Mouse (Mus musculus): Measurements from ENCODE around the gene Ncf4. TPM values are rescaled to one million over a fixed set of nuclear protein-coding genes. Genes with fewer than 3 reads are reported as not detected.
"Not testable (repeated sequence)": the region's sequence is repeated elsewhere in the genome, so short reads cannot be mapped to it uniquely, and the experiment has no call there.

Gene Ncf4
- polyA plus RNA-seq, 2 experiments = 32.0 to 38.8 TPM

DNA sequence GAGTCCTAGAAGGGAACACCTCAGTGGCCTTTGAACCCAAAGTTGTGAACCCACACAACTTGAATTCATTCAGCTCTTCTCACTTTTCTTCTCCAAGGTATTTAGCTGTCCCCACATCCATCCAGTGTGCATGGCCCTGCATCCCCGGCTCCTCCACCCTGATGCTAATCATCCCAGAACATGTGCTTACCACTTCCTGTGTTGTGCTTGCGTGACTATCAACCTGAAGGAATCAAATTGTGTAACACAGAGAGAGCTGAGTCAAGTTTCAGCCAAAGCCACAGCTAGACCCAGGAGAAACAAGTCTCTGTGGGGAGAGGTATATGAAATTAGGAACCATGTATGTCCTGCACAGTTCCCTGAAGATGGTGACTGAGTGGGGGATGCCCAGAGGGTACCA lies 33.7 kb downstream of the Ncf4 start:
- Histone ChIP-seq H3K4me3 (ENCODE audit: insufficient read depth in 1 of 2, low read depth in 2 of 2, low read length in 2 of 2) (no peak overlapping the region), H3K27me3 (ENCODE audit: control insufficient read depth, insufficient read depth, low read length) (no peaks in the 10 kb centered on the region)
- TF ChIP-seq CTCF (IDR thresholded peaks at IDR 0.05; ENCODE audit: low read depth) (no peak), EP300 (IDR thresholded peaks at IDR 0.05; ENCODE audit: low read depth) (no peak)

GRCm38 (mm10) chr15:78287941-78288340 lies 43.3 kb downstream of the Ncf4 start:
- ATAC-seq (ENCODE audit: insufficient read depth) = no peak

More for the DNA sequence above, 33.7 kb downstream of the Ncf4 start:
- Histone ChIP-seq H3K4me2 (ENCODE audit: low read depth) (no peak overlapping the region), H3K27ac (no peak overlapping the region), H3K36me3 (replicated peaks; ENCODE audit: control insufficient read depth, insufficient read depth, low read depth) (no peaks in the 10 kb centered on the region), H3K4me1 (replicated peaks; ENCODE audit: control insufficient read depth in 2 of 2, insufficient read depth in 2 of 2, low read length in 1 of 2) (0 out of 4 replicates have a peak, but pooled peaks cover 0 to 4% of the 10 kb centered on the region in 2 experiments), H3K9me3 (ENCODE audit: control insufficient read depth, low read length) (no peaks in the 10 kb centered on the region), H3K9ac (replicated peaks) (no peak overlapping the region)
- no peak for DNase-seq (ENCODE audit: low read depth in 3 of 3, low spot score in 3 of 3)
- 7% methylated on average over 2 of the region's 2 CpGs for WGBS (ENCODE audit: insufficient replicate concordance)
- ATAC-seq (ENCODE audit: insufficient read depth) = no peak

GRCm38 (mm10) chr15:78289775-78290174 lies 45.2 kb downstream of the Ncf4 start:
- 40% methylated on average over 4 of the region's 5 CpGs for WGBS (ENCODE audit: insufficient replicate concordance)
- not testable (repeated sequence) for H3K27me3 ChIP-seq (ENCODE audit: control insufficient read depth, insufficient read depth, low read length)

More at GRCm38 (mm10) chr15:78287941-78288340, 43.3 kb downstream of the Ncf4 start:
- no peak for TF ChIP-seq CTCF (IDR thresholded peaks at IDR 0.05; ENCODE audit: low read depth)
- TF ChIP-seq EP300 (IDR thresholded peaks at IDR 0.05; ENCODE audit: low read depth) = no peak
- Histone ChIP-seq H3K27ac (no peak overlapping the region), H3K27me3 (ENCODE audit: control insufficient read depth, insufficient read depth, low read length) (no peaks in the 10 kb centered on the region), H3K4me1 (replicated peaks; ENCODE audit: control insufficient read depth in 2 of 2, insufficient read depth in 2 of 2, low read length in 1 of 2) (no peaks in the 10 kb centered on the region), H3K36me3 (replicated peaks; ENCODE audit: control insufficient read depth, insufficient read depth, low read depth) (no peaks in the 10 kb centered on the region), H3K9ac (replicated peaks) (no peak overlapping the region), H3K4me3 (ENCODE audit: insufficient read depth in 1 of 2, low read depth in 2 of 2, low read length in 2 of 2) (no peak overlapping the region), H3K4me2 (ENCODE audit: low read depth) (no peak overlapping the region), H3K9me3 (ENCODE audit: control insufficient read depth, low read length) (no peaks in the 10 kb centered on the region)
- 52% methylated on average over 5 of the region's 5 CpGs for WGBS (ENCODE audit: insufficient replicate concordance)
- no peak for DNase-seq (ENCODE audit: low read depth in 3 of 3, low spot score in 3 of 3)

GRCm38 (mm10) chr15:78293228-78293627 lies 48.6 kb downstream of the Ncf4 start:
- H3K27ac ChIP-seq; H3K4me3 ChIP-seq (ENCODE audit: insufficient read depth in 1 of 2, low read depth in 2 of 2, low read length in 2 of 2); ATAC-seq (ENCODE audit: insufficient read depth); H3K4me1 ChIP-seq (replicated peaks; ENCODE audit: control insufficient read depth in 2 of 2, insufficient read depth in 2 of 2, low read length in 1 of 2); H3K9me3 ChIP-seq (ENCODE audit: control insufficient read depth, low read length); DNase-seq (ENCODE audit: low read depth in 3 of 3, low spot score in 3 of 3); H3K27me3 ChIP-seq (ENCODE audit: control insufficient read depth, insufficient read depth, low read length); H3K4me2 ChIP-seq (ENCODE audit: low read depth); H3K36me3 ChIP-seq (replicated peaks; ENCODE audit: control insufficient read depth, insufficient read depth, low read depth); H3K9ac ChIP-seq (replicated peaks): not testable (repeated sequence)
- WGBS (ENCODE audit: insufficient replicate concordance) = 0% methylated on average over 2 of the region's 2 CpGs

More at GRCm38 (mm10) chr15:78289775-78290174, 45.2 kb downstream of the Ncf4 start:
- not testable (repeated sequence) for H3K4me2 ChIP-seq (ENCODE audit: low read depth); H3K9ac ChIP-seq (replicated peaks); DNase-seq (ENCODE audit: low read depth in 3 of 3, low spot score in 3 of 3); H3K4me1 ChIP-seq (replicated peaks; ENCODE audit: control insufficient read depth in 2 of 2, insufficient read depth in 2 of 2, low read length in 1 of 2); H3K36me3 ChIP-seq (replicated peaks; ENCODE audit: control insufficient read depth, insufficient read depth, low read depth); H3K4me3 ChIP-seq (ENCODE audit: insufficient read depth in 1 of 2, low read depth in 2 of 2, low read length in 2 of 2); H3K9me3 ChIP-seq (ENCODE audit: control insufficient read depth, low read length); H3K27ac ChIP-seq; ATAC-seq (ENCODE audit: insufficient read depth)

DNA sequence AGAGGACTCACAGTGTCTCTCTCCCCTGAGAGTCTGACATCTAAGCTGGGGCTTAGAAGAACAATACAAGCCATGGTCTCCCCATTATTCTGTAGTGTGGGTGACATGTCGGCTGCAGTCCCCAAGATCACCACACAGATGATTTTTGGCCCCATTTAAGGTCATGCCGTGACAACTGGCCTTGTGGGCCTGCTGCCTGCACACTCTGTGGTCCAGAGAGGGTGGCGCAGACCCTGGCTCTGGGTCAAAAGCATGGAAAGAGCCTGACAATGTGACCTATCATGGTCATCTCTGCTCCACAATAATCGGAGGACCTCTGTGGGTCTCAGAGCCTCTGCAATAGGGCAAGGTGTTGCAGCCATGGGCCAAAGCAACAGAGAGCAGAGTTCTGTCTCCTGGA lies 49.1 kb downstream of the Ncf4 start:
- ATAC-seq (ENCODE audit: insufficient read depth) = no peak
- Histone ChIP-seq H3K4me1 (replicated peaks; ENCODE audit: control insufficient read depth in 2 of 2, insufficient read depth in 2 of 2, low read length in 1 of 2) (no peaks in the 10 kb centered on the region), H3K4me3 (ENCODE audit: insufficient read depth in 1 of 2, low read depth in 2 of 2, low read length in 2 of 2) (no peak overlapping the region), H3K27me3 (ENCODE audit: control insufficient read depth, insufficient read depth, low read length) (no peaks in the 10 kb centered on the region), H3K36me3 (replicated peaks; ENCODE audit: control insufficient read depth, insufficient read depth, low read depth) (no peaks in the 10 kb centered on the region), H3K9ac (replicated peaks) (no peak overlapping the region), H3K4me2 (ENCODE audit: low read depth) (no peak overlapping the region), H3K27ac (no peak overlapping the region), H3K9me3 (ENCODE audit: control insufficient read depth, low read length) (no peaks in the 10 kb centered on the region)
- no peak for TF ChIP-seq EP300 (IDR thresholded peaks at IDR 0.05; ENCODE audit: low read depth)
- TF ChIP-seq CTCF (IDR thresholded peaks at IDR 0.05; ENCODE audit: low read depth) = no peak
- DNase-seq (ENCODE audit: low read depth in 3 of 3, low spot score in 3 of 3) = no peak
- WGBS (ENCODE audit: insufficient replicate concordance) = 60% methylated on average over 4 of the region's 4 CpGs

Data from liver, embryonic 14.5 days (tissue).